Mouse (Mus musculus): ENCODE measurements around the gene Ttc17. TPM values are rescaled to one million over a fixed set of nuclear protein-coding genes. Genes with fewer than 3 reads are reported as not detected.
A peak's percentile ranks its signal among the peaks of the same experiment; 100 is the strongest.

Ttc17 gene
- 10.8 and 18.4 TPM in 2 replicates for polyA plus RNA-seq (2014; fragmentation: Nextera tagmentation; extraction: Ambion mirVana)

DNA sequence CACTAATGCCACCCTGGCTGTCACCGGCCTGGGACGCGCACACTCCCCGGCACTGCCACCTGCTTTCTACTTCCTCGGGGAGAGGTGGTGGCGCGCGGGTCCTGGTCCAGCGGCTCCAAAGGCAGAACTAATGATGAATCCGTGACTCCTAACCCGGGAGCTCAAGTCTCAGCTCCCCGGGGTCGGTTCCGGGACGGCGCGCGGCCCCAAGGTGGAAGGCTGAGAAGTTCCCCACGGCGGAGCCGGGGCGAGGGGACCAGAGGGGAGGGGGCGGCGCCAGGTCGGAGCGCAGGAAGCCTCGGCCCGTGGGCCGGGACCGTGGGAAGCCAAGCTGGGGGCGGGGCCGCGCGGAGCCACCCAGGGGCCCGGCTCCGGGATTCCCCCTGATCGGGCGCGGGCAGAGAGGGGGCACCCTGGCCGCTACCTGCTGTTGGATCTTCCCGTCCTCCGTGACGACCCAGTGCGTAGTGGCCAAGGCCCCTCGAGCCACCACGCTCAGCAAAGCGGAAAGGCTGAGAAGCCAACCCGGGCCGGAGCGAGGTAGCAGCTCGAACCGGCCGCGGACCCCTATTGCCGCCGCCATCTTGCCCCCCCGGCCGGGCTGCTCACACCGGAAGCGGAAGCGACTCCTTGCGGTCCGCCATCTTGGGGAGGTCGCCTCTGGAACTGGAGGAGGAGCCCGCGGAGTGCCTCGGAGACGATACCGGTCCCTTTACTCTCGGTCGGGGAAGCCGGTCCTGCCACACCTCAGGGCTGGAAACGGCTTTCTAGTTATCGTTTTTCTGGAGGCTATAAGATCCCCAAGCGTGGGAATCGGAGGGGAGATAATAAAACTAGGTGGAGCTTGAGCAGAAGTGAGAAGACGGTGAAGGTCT is at the start of gene Ttc17:
Ttc17 (minus strand) TSS at position 607 of the 875 bp plus-strand sequence.
- Histone ChIP-seq H3K4me1 (ENCODE audit: control insufficient read depth, insufficient read depth, low read length) (peaks cover 9% of the 10 kb centered on the region; the same call in 1 of the 2 replicates), H3K9ac (ENCODE audit: low read depth, low read length) (peak within 1 kb of the TSS; percentile 87), H3K4me3 (ENCODE audit: low read length) (peak within 1 kb of the TSS; percentile 93), H3K27ac (ENCODE audit: low read depth, low read length) (peak within 1 kb of the TSS; percentile 84), H3K36me3 (ENCODE audit: control insufficient read depth, insufficient read depth, low read length) (peaks cover 10% of the 10 kb centered on the region), H3K4me2 (replicated peaks; ENCODE audit: low read depth, low read length) (peak within 1 kb of the TSS; percentile 85), H3K27me3 (ENCODE audit: control insufficient read depth, insufficient read depth, low read length) (no peaks in the 10 kb centered on the region), H3K9me3 (ENCODE audit: control insufficient read depth, low read length) (no peaks in the 10 kb centered on the region)
- peak; percentile 95 for ATAC-seq (ENCODE audit: low FRiP score, low TSS enrichment)
- WGBS, result under 1% methylated on average over 73 of the region's 77 CpGs

DNA sequence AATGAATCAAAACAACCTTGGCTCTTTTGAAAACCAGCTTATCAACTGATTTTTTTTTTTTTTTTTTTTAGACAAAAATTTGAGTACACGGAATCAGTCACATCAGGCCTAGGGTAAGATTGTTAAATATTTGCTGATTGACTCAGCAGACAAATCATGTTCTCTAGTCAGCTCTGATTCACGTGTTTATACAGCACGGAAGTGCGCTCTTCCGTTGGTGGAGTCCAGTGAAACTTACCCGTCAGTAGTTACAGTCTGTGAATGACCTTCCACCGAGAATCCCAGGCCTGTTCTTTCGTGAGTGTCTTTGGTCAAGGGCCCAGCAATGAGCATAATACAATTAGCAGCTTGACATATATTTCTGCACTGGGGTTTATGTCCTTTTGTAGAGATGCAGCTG is 43.2 kb upstream of the Ttc17 start:
- H3K9ac ChIP-seq (ENCODE audit: low read depth, low read length), result no peak overlapping the region
- no peaks in the 10 kb centered on the region for H3K9me3 ChIP-seq (ENCODE audit: control insufficient read depth, low read length)
- WGBS, result 76% methylated on average over 8 of the region's 8 CpGs
- H3K4me2 ChIP-seq (replicated peaks; ENCODE audit: low read depth, low read length), result no peak overlapping the region
- no peaks in the 10 kb centered on the region for H3K36me3 ChIP-seq (ENCODE audit: control insufficient read depth, insufficient read depth, low read length)
- H3K27ac ChIP-seq (ENCODE audit: low read depth, low read length), result no peak overlapping the region
- no peaks in the 10 kb centered on the region for H3K27me3 ChIP-seq (ENCODE audit: control insufficient read depth, insufficient read depth, low read length)
- no peak for ATAC-seq (ENCODE audit: low FRiP score, low TSS enrichment)
- no peak overlapping the region for H3K4me3 ChIP-seq (ENCODE audit: low read length)
- H3K4me1 ChIP-seq (ENCODE audit: control insufficient read depth, insufficient read depth, low read length), result no peaks in the 10 kb centered on the region

DNA sequence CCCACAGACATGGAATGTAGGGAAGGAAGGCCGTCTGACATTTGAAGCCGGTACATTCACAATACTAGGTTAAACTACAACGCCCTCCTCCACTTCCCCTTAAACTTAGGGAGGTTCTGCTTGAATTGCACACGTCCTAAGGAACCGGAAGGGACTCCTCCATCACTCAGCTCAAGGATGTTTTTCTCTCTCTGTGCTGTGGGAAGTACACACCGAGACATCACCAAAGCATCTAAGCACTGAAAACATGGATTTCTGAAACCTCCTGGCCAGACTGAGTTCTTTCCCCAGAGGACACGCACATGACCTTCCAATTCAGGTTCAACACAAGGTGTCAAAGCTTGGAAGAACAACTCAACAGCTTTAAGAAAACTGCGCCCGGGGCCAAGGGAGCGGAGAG is 30.5 kb upstream of the Ttc17 start:
- WGBS, result 0% methylated on average over 10 of the region's 10 CpGs
- peak overlapping the region; percentile 65; the same call in 1 of the 2 replicates for H3K27ac ChIP-seq (ENCODE audit: low read depth, low read length)

DNA sequence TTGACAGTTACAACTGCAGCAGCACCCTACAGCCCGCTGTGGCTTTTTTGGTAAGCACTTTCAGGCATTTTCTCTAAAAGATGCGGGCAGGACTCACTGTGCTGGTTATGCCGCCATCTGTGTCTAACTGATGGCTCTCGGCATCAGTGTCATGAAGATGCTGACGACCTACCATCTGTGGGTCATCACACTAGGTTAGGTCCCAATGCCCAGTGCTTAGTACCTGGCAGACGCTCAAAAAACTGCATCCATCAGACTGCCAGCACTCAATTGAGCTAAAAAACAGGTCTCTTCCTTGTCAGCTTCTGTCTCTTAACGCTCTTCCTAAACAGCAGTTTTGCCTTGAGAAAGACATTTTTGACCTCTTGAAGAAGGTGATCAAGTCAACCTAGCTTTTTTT is 29.0 kb upstream of the Ttc17 start:
- Histone ChIP-seq H3K27ac (ENCODE audit: low read depth, low read length) (no peak overlapping the region), H3K9ac (ENCODE audit: low read depth, low read length) (no peak overlapping the region), H3K4me3 (ENCODE audit: low read length) (no peak overlapping the region), H3K4me2 (replicated peaks; ENCODE audit: low read depth, low read length) (no peak overlapping the region), H3K27me3 (ENCODE audit: control insufficient read depth, insufficient read depth, low read length) (no peaks in the 10 kb centered on the region), H3K4me1 (ENCODE audit: control insufficient read depth, insufficient read depth, low read length) (peaks cover 13% of the 10 kb centered on the region; the same call in 1 of the 2 replicates), H3K36me3 (ENCODE audit: control insufficient read depth, insufficient read depth, low read length) (no peaks in the 10 kb centered on the region), H3K9me3 (ENCODE audit: control insufficient read depth, low read length) (no peaks in the 10 kb centered on the region)
- WGBS, result 82% methylated on average over 7 of the region's 7 CpGs
- ATAC-seq (ENCODE audit: low FRiP score, low TSS enrichment), result no peak

More for the DNA sequence above, 30.5 kb upstream of the Ttc17 start:
- Histone ChIP-seq H3K4me3 (ENCODE audit: low read length) (peak overlapping the region; percentile 99), H3K4me1 (ENCODE audit: control insufficient read depth, insufficient read depth, low read length) (peaks cover 13% of the 10 kb centered on the region; the same call in 1 of the 2 replicates), H3K4me2 (replicated peaks; ENCODE audit: low read depth, low read length) (peak overlapping the region; percentile 76), H3K27me3 (ENCODE audit: control insufficient read depth, insufficient read depth, low read length) (no peaks in the 10 kb centered on the region), H3K36me3 (ENCODE audit: control insufficient read depth, insufficient read depth, low read length) (no peaks in the 10 kb centered on the region), H3K9me3 (ENCODE audit: control insufficient read depth, low read length) (no peaks in the 10 kb centered on the region), H3K9ac (ENCODE audit: low read depth, low read length) (peak overlapping the region; percentile 93)
- no peak for ATAC-seq (ENCODE audit: low FRiP score, low TSS enrichment)

DNA sequence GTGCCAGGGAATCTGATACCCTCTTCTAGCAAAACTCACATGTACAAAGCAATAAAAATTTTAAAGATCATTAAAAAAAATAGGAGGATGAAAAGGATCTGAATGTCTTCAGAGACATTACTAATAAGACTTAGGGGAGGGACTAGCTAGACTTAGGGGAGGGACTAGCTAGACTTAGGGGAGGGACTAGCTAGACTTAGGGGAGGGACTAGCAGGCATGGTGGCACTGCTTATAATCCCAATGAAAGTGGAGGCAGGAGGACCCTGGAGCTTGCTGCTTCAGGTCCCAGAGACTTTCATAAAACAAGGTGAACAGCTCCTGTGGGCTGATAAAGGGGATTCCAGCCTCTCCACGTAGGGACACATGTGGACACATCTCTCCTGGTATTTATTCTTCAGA is 28.3 kb upstream of the Ttc17 start:
- 56% methylated on average over 1 of the region's 1 CpGs for WGBS
- no peak overlapping the region for H3K4me3 ChIP-seq (ENCODE audit: low read length)
- peaks cover 13% of the 10 kb centered on the region; the same call in 1 of the 2 replicates for H3K4me1 ChIP-seq (ENCODE audit: control insufficient read depth, insufficient read depth, low read length)
- H3K36me3 ChIP-seq (ENCODE audit: control insufficient read depth, insufficient read depth, low read length), result no peaks in the 10 kb centered on the region
- ATAC-seq (ENCODE audit: low FRiP score, low TSS enrichment), result no peak
- H3K27me3 ChIP-seq (ENCODE audit: control insufficient read depth, insufficient read depth, low read length), result no peaks in the 10 kb centered on the region
- no peak overlapping the region for H3K4me2 ChIP-seq (replicated peaks; ENCODE audit: low read depth, low read length)
- H3K27ac ChIP-seq (ENCODE audit: low read depth, low read length), result no peak overlapping the region
- H3K9ac ChIP-seq (ENCODE audit: low read depth, low read length), result no peak overlapping the region
- H3K9me3 ChIP-seq (ENCODE audit: control insufficient read depth, low read length), result no peaks in the 10 kb centered on the region

DNA sequence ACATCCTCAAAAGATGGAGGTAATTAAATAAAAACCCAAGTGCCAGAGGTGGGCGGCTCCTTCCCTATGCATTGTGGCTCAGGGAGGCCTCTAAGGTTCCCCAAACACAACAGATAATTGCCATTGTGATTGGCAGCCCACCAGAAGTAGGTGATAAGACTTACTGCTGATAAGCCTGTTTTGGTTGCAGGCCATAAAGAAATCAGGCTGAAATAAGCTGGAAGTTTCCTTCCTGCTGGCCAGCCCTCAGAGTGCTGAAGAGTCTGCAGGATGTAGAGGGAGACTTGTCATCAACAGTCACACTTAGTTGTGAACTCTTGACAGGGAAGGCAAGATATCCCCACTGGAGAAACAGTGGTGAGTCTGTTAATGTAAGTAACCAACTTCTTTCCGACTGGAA is 25.7 kb upstream of the Ttc17 start:
- no peak overlapping the region for H3K4me2 ChIP-seq (replicated peaks; ENCODE audit: low read depth, low read length)
- no peak overlapping the region for H3K27ac ChIP-seq (ENCODE audit: low read depth, low read length)
- no peak for ATAC-seq (ENCODE audit: low FRiP score, low TSS enrichment)
- no peak overlapping the region for H3K4me3 ChIP-seq (ENCODE audit: low read length)
- no peaks in the 10 kb centered on the region for H3K27me3 ChIP-seq (ENCODE audit: control insufficient read depth, insufficient read depth, low read length)
- 90% methylated on average over 2 of the region's 2 CpGs for WGBS
- H3K9ac ChIP-seq (ENCODE audit: low read depth, low read length), result no peak overlapping the region
- peaks cover 13% of the 10 kb centered on the region; the same call in 1 of the 2 replicates for H3K4me1 ChIP-seq (ENCODE audit: control insufficient read depth, insufficient read depth, low read length)
- H3K36me3 ChIP-seq (ENCODE audit: control insufficient read depth, insufficient read depth, low read length), result peaks cover 13% of the 10 kb centered on the region; the same call in 1 of the 2 replicates
- H3K9me3 ChIP-seq (ENCODE audit: control insufficient read depth, low read length), result no peaks in the 10 kb centered on the region

DNA sequence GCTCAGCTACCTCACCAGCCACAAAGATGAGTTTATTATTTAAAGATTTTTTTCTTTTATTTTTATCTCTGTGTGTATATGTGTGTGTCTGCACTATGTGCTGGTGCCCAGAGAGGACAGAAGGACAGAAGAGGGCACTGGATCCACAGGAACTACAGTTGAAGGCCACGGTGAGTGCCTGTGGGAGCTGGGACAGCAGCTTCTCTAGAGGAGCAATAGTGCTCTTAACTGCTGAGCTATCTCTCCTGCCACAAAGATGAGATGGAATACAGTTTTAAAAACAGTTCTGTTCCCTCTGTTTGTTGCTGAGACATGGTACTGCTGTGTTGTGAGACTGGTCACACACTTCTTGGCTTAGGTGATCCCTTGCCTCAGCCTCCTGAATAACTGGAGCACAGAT is 22.0 kb upstream of the Ttc17 start:
- no peak overlapping the region for H3K4me3 ChIP-seq (ENCODE audit: low read length)
- no peak overlapping the region for H3K9ac ChIP-seq (ENCODE audit: low read depth, low read length)
- H3K27ac ChIP-seq (ENCODE audit: low read depth, low read length), result no peak overlapping the region
- H3K4me2 ChIP-seq (replicated peaks; ENCODE audit: low read depth, low read length), result no peak overlapping the region
- H3K27me3 ChIP-seq (ENCODE audit: control insufficient read depth, insufficient read depth, low read length), result no peaks in the 10 kb centered on the region
- H3K36me3 ChIP-seq (ENCODE audit: control insufficient read depth, insufficient read depth, low read length), result peaks cover 44% of the 10 kb centered on the region
- H3K4me1 ChIP-seq (ENCODE audit: control insufficient read depth, insufficient read depth, low read length), result no peaks in the 10 kb centered on the region
- 100% methylated on average over 1 of the region's 1 CpGs for WGBS
- no peak for ATAC-seq (ENCODE audit: low FRiP score, low TSS enrichment)
- H3K9me3 ChIP-seq (ENCODE audit: control insufficient read depth, low read length), result no peaks in the 10 kb centered on the region

DNA sequence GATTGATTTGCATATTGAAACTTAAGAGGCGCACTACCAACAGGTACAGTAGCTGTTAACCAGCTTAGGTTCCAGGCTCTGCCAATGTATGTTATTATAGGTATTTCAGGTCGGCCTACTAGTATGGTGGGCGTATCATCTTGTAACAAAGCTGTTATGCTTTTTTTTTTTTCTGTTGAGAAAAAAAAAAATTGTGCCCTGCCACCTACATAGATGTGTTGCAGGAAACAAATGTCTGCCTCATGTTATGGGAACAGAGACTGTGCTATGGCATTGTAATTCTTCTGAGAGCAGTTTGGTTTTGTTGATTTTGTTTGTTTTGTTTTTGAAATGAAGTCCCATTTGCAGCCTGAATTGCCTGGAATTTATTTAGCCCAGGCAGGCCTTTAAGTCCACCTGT is 952 bp upstream of the Ttc17 start:
- Histone ChIP-seq H3K36me3 (ENCODE audit: control insufficient read depth, insufficient read depth, low read length) (peaks cover 20% of the 10 kb centered on the region), H3K4me2 (replicated peaks; ENCODE audit: low read depth, low read length) (peak overlapping the region; percentile 85), H3K4me3 (ENCODE audit: low read length) (peak overlapping the region; percentile 93), H3K4me1 (ENCODE audit: control insufficient read depth, insufficient read depth, low read length) (peaks cover 9% of the 10 kb centered on the region; the same call in 1 of the 2 replicates), H3K27ac (ENCODE audit: low read depth, low read length) (no peak overlapping the region), H3K9me3 (ENCODE audit: control insufficient read depth, low read length) (no peaks in the 10 kb centered on the region), H3K9ac (ENCODE audit: low read depth, low read length) (peak overlapping the region; percentile 87; the same call in 1 of the 2 replicates), H3K27me3 (ENCODE audit: control insufficient read depth, insufficient read depth, low read length) (no peaks in the 10 kb centered on the region)
- WGBS, result 28% methylated on average over 3 of the region's 3 CpGs
- ATAC-seq (ENCODE audit: low FRiP score, low TSS enrichment), result no peak

DNA sequence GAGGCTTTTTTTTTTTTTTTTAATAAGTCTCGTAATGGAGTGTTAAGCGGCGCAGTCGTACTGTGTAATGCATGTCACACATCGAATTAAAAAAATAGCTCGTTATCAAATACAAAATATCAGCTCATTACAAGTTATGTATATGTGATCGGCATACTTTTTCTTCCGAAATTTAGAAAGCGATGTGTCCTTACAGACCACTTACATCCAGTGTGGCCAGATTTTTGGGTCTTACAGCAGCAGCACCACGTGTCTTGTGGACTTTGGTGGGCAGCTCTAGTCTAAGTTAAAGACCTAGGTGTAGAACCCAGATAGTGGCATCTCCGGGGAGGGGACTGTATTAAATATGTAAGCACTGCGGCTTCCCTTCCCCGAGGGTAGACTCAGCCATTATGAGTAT is 532 bp upstream of the Ttc17 start:
- Histone ChIP-seq H3K36me3 (ENCODE audit: control insufficient read depth, insufficient read depth, low read length) (peaks cover 16% of the 10 kb centered on the region), H3K4me3 (ENCODE audit: low read length) (peak overlapping the region; percentile 93), H3K9ac (ENCODE audit: low read depth, low read length) (peak overlapping the region; percentile 87), H3K27ac (ENCODE audit: low read depth, low read length) (peak overlapping the region; percentile 84; the same call in 1 of the 2 replicates), H3K27me3 (ENCODE audit: control insufficient read depth, insufficient read depth, low read length) (no peaks in the 10 kb centered on the region), H3K4me1 (ENCODE audit: control insufficient read depth, insufficient read depth, low read length) (peaks cover 9% of the 10 kb centered on the region; the same call in 1 of the 2 replicates), H3K9me3 (ENCODE audit: control insufficient read depth, low read length) (no peaks in the 10 kb centered on the region), H3K4me2 (replicated peaks; ENCODE audit: low read depth, low read length) (peak overlapping the region; percentile 85)
- WGBS, result 3% methylated on average over 13 of the region's 13 CpGs
- peak; percentile 17 for ATAC-seq (ENCODE audit: low FRiP score, low TSS enrichment)
